Mouse (Mus musculus) layer of hippocampus, postnatal 25 days (tissue): ENCODE measurements at regions not wholly inside any gene's neighbourhood (a gene's known extent, or its start where the extent isn't known, plus 50 kb on each side); places are given as distances from the start of the nearest gene placed in this dataset.

Experiments
- DNase-seq, 2 experiments: peaks; one replicate each; pipeline ENCODE4 v3.0.0; 2022; ENCODE audit warnings: mixed read lengths in 2 of 2, low spot score in 1 of 2; ENCODE audit errors: extremely low spot score in 1 of 2

- DNase-seq, result no peak
These were observed 197.7 kb upstream of the Gm20594 start for GRCm38 (mm10) chr6:79619991-79620390.

DNA sequence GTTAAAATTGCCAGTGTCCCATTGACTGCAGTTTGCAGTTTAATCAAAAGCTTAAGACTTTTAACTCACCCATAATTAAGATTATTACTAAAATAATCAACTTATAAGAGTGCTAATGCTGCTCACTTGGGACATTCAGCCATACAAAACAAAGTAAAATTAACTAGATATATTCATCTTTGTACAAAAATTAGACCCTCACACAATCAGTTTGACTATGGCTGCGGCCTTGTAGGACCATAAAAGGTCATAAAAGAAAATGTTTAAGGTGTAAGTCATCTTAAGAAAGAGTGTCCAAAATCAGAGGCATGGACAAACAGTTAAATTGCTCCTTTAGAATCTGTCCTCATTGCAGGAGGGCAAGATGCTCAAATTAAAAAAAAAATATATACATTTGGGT, 186.0 kb upstream of the Gm20594 start:
- DNase-seq, result peak in 1 of 2 experiments; percentile 3

- no peak for DNase-seq
These were observed 166.4 kb upstream of the Gm20594 start for GRCm38 (mm10) chr6:79651286-79651685.
